Comparison of ENCODE assay signal across 17 mouse cellular contexts in genomic region chr2:13527531-13527930, GRCm38 (mm10). TPM values are rescaled to one million over a fixed set of nuclear protein-coding genes. Genes with fewer than 3 reads are reported as not detected.
A peak's percentile ranks its signal among the peaks of the same experiment; 100 is the strongest.
DNase-seq lines count a peak whose midpoint lies in the region; ATAC-seq and TF ChIP-seq lines count a peak whose summit lies in the region.
"Had no signal": no experiment of that assay in that cellular context is flagged by ENCODE, and none has a peak within 500 bp of the region (broad histone marks: within the 10 kb centered on the region; RNA-seq: fewer than 3 reads in every experiment).

No protein-coding gene starts in this region.

- 0 out of 2 replicates have a peak, but pooled peaks cover 4% of the 10 kb centered on the region for H3K4me1 ChIP-seq in hindbrain, embryonic 14.5 days (replicated peaks; ENCODE audit: control insufficient read depth, insufficient read depth, low read length)
- no peaks in the 10 kb centered on the region; the same call in 1 of the 2 replicates for H3K4me1 ChIP-seq in hindbrain, embryonic 11.5 days (replicated peaks; ENCODE audit: control insufficient read depth, insufficient read depth, low read length)

- 0 out of 2 replicates have a peak overlapping the region, but pooled peaks have one; percentile 32 for H3K27ac ChIP-seq in hindbrain, embryonic 14.5 days
- no peak overlapping the region for H3K27ac ChIP-seq in hindbrain, embryonic 11.5 days (ENCODE audit: low read depth, low read length)
- H3K27ac ChIP-seq in gastrocnemius, adult 2 months: no peak overlapping the region
- H3K27ac ChIP-seq: embryonic facial prominence, embryonic 13.5 days; forebrain, embryonic 10.5 days; hindbrain, embryonic 15.5 days; limb, embryonic 15.5 days; midbrain, embryonic 12.5 days had no signal

- intact Hi-C loops in gastrocnemius, adult 2 months (cut with DNase I): loop anchor here (10.0 kb wide), 1 partner anchor 233 kb away; no protein-coding TSS in a partner anchor

- TF ChIP-seq CTCF in gastrocnemius, adult 2 months (IDR thresholded peaks at IDR 0.05): no peak

- no peak for DNase-seq in frontal cortex, postnatal 36 days (ENCODE audit: low spot score in 2 of 2)
- DNase-seq in hindbrain, embryonic 14.5 days (ENCODE audit: low spot score): no peak
- no peak for DNase-seq in hindbrain, embryonic 11.5 days (ENCODE audit: low spot score)
- DNase-seq in ovary, postnatal 36 days (ENCODE audit: low spot score): peak; percentile 39
- no peak for DNase-seq in ovary, postnatal 10 days (ENCODE audit: low spot score)
- peak; percentile 84 for DNase-seq in testis, postnatal 14 days (ENCODE audit: low spot score)
- DNase-seq in gastrocnemius, adult 2 months: no peak
- DNase-seq: kidney, adult 9 months; right cerebral cortex, postnatal 4 days; thymus, postnatal 36 days had no signal

- H3K36me3 ChIP-seq in hindbrain, embryonic 14.5 days (replicated peaks; ENCODE audit: control insufficient read depth, insufficient read depth): no peaks in the 10 kb centered on the region
- H3K36me3 ChIP-seq in hindbrain, embryonic 11.5 days (ENCODE audit: control insufficient read depth, insufficient read depth, low read length): no peaks in the 10 kb centered on the region
- H3K36me3 ChIP-seq: embryonic facial prominence, embryonic 13.5 days; forebrain, embryonic 10.5 days; hindbrain, embryonic 15.5 days; limb, embryonic 15.5 days; midbrain, embryonic 12.5 days had no signal

- H3K4me2 ChIP-seq in hindbrain, embryonic 14.5 days (replicated peaks): no peak overlapping the region
- H3K4me2 ChIP-seq in hindbrain, embryonic 11.5 days (replicated peaks; ENCODE audit: low read depth, low read length): no peak overlapping the region
- H3K4me2 ChIP-seq: embryonic facial prominence, embryonic 13.5 days; hindbrain, embryonic 15.5 days; limb, embryonic 15.5 days; midbrain, embryonic 12.5 days had no signal

- no peak overlapping the region for H3K4me3 ChIP-seq in hindbrain, embryonic 14.5 days (replicated peaks; ENCODE audit: low read length)
- H3K4me3 ChIP-seq in hindbrain, embryonic 11.5 days (ENCODE audit: low read depth, low read length): no peak overlapping the region
- H3K4me3 ChIP-seq in gastrocnemius, adult 2 months: no peak overlapping the region
- H3K4me3 ChIP-seq: embryonic facial prominence, embryonic 13.5 days; forebrain, embryonic 10.5 days; hindbrain, embryonic 15.5 days; limb, embryonic 15.5 days; midbrain, embryonic 12.5 days had no signal

- 0 out of 2 replicates have a peak, but pooled peaks have one; percentile 6 for ATAC-seq in frontal cortex, adult (ENCODE audit: low TSS enrichment)
- ATAC-seq in hindbrain, embryonic 14.5 days (ENCODE audit: low FRiP score): no peak
- ATAC-seq in hindbrain, embryonic 11.5 days (ENCODE audit: low FRiP score): no peak

- H3K27me3 ChIP-seq in hindbrain, embryonic 14.5 days (ENCODE audit: control insufficient read depth, insufficient read depth, low read length): peaks cover 7% of the 10 kb centered on the region
- H3K27me3 ChIP-seq in hindbrain, embryonic 11.5 days (ENCODE audit: control insufficient read depth, insufficient read depth, low read length): no peaks in the 10 kb centered on the region
- H3K27me3 ChIP-seq: embryonic facial prominence, embryonic 13.5 days; hindbrain, embryonic 15.5 days; limb, embryonic 15.5 days had no signal

- 61% methylated on average over 4 of the region's 4 CpGs for WGBS in hindbrain, embryonic 14.5 days
- 70% methylated on average over 4 of the region's 4 CpGs for WGBS in hindbrain, embryonic 11.5 days

- H3K9me3 ChIP-seq in hindbrain, embryonic 14.5 days (ENCODE audit: control insufficient read depth, low read length): no peaks in the 10 kb centered on the region
- H3K9me3 ChIP-seq in hindbrain, embryonic 11.5 days (ENCODE audit: control insufficient read depth, low read length): no peaks in the 10 kb centered on the region
- H3K9me3 ChIP-seq: embryonic facial prominence, embryonic 13.5 days; forebrain, embryonic 10.5 days; G1E; hindbrain, embryonic 15.5 days; limb, embryonic 15.5 days; midbrain, embryonic 12.5 days had no signal

- no peak overlapping the region for H3K9ac ChIP-seq in hindbrain, embryonic 14.5 days
- H3K9ac ChIP-seq in hindbrain, embryonic 11.5 days (ENCODE audit: low read depth, low read length): no peak overlapping the region
- H3K9ac ChIP-seq: embryonic facial prominence, embryonic 13.5 days; hindbrain, embryonic 15.5 days; limb, embryonic 15.5 days; midbrain, embryonic 12.5 days had no signal

RNA-seq across cellular contexts. Expression of gene Trdmt1, which starts 16.9 kb away (rescaled TPM):
- polyA plus RNA-seq in hindbrain, embryonic 14.5 days (2014; fragmentation: Nextera tagmentation; extraction: Ambion mirVana): 8.2 and 11.7 TPM in 2 replicates
- 8.7 and 9.8 TPM in 2 replicates for polyA plus RNA-seq in hindbrain, embryonic 11.5 days (2014; fragmentation: Nextera tagmentation; extraction: Ambion mirVana)
- 1 to 10 TPM; 3.6 to 6.4 TPM for total RNA-seq in gastrocnemius, adult 2 months (2021)

RNA-seq across cellular contexts. Expression of gene Cubn, which starts 35.9 kb away (rescaled TPM):
- 0.21 and 0.38 TPM in 2 replicates for polyA plus RNA-seq in hindbrain, embryonic 14.5 days (2014; fragmentation: Nextera tagmentation; extraction: Ambion mirVana)
- 0.23 and 0.35 TPM in 2 replicates for polyA plus RNA-seq in hindbrain, embryonic 11.5 days (2014; fragmentation: Nextera tagmentation; extraction: Ambion mirVana)
- under 1 TPM; 0.05 to 0.06 TPM for total RNA-seq in gastrocnemius, adult 2 months (2021)
- polyA plus RNA-seq: G1E had no signal

RNA-seq across cellular contexts. Expression of gene Vim, which starts 46.2 kb away (rescaled TPM):
- 448 TPM in 2 replicates for polyA plus RNA-seq in hindbrain, embryonic 14.5 days (2014; fragmentation: Nextera tagmentation; extraction: Ambion mirVana)
- polyA plus RNA-seq in hindbrain, embryonic 11.5 days (2014; fragmentation: Nextera tagmentation; extraction: Ambion mirVana): 1,373 and 1,430 TPM in 2 replicates
- total RNA-seq in gastrocnemius, adult 2 months (2021): 100 to 1,000 TPM in 1 of 2 experiments, 10 to 100 TPM in 1; 99.0 to 123 TPM

Comparison
In these comparisons a context has a peak if more than half of its experiments do, and no peak if none do; other contexts are left out.
1. DNase-seq: peak in ovary, postnatal 36 days (single experiment) and testis, postnatal 14 days (single experiment); none in frontal cortex, postnatal 36 days (0 of 2), hindbrain, embryonic 14.5 days (single experiment), hindbrain, embryonic 11.5 days (single experiment), ovary, postnatal 10 days (single experiment) and gastrocnemius, adult 2 months (single experiment).